Mouse (Mus musculus) forebrain, embryonic 11.5 days (tissue): ENCODE data around the gene Gata5. TPM values are rescaled to one million over a fixed set of nuclear protein-coding genes. Genes with fewer than 3 reads are reported as not detected.

Experiments used
- ATAC-seq: fragments of 200-750 bp; cut with Nextera tagmentation; replicated peaks from 2 replicates; pipeline ENCODE4 v1.8.0; 2017; ENCODE audit warnings: moderate TSS enrichment; ENCODE audit not compliant: low FRiP score
- DNase-seq: peaks from one replicate; pipeline ENCODE4 v3.0.0-alpha.2; 2017; ENCODE audit warnings: low spot score
- H3K27ac ChIP-seq: fragments of 300-500 bp; sonication (generic); 2 replicates; pipeline ENCODE4 v1.5.1; 2014; ENCODE audit warnings: low read depth, low read length
- H3K27me3 ChIP-seq: fragments of 300-500 bp; sonication (generic); 2 replicates; pipeline ENCODE4 v1.6.1; 2014; ENCODE audit warnings: mild to moderate bottlenecking, low read length, mixed read lengths; ENCODE audit not compliant: control insufficient read depth, insufficient read depth
- H3K36me3 ChIP-seq: fragments of 300-500 bp; sonication (generic); 2 replicates; pipeline ENCODE4 v1.6.1; 2014; ENCODE audit warnings: mild to moderate bottlenecking, low read length, moderate library complexity, mixed read lengths; ENCODE audit not compliant: control insufficient read depth, insufficient read depth
- H3K4me1 ChIP-seq: fragments of 300-500 bp; sonication (generic); replicated peaks from 2 replicates; pipeline ENCODE4 v1.6.1; 2014; ENCODE audit warnings: low read length, mixed read lengths; ENCODE audit not compliant: control insufficient read depth, insufficient read depth
- H3K4me2 ChIP-seq: fragments of 300-500 bp; sonication (generic); 2 replicates; pipeline ENCODE4 v1.6.1; 2014; ENCODE audit warnings: low read depth, mild to moderate bottlenecking, low read length, moderate library complexity, mixed read lengths; ENCODE audit not compliant: severe bottlenecking
- H3K4me3 ChIP-seq: fragments of 300-500 bp; sonication (generic); 2 replicates; pipeline ENCODE4 v1.5.1; 2014; ENCODE audit warnings: low read depth, low read length
- H3K9ac ChIP-seq: fragments of 300-500 bp; sonication (generic); 2 replicates; pipeline ENCODE4 v1.6.1; 2014; ENCODE audit warnings: low read length
- H3K9me3 ChIP-seq: fragments of 300-500 bp; sonication (generic); 2 replicates; pipeline ENCODE4 v1.6.1; 2016; ENCODE audit warnings: low read length, mixed read lengths; ENCODE audit not compliant: control insufficient read depth
- WGBS: fragments of 180-500 bp; shearing (Covaris S2); extraction: QIAGEN DNeasy Blood & Tissue Kit; methylation state at CpG from one replicate; pipeline ENCODE4 v1.1.7; 2014; 5-methylcytosine and 5-hydroxymethylcytosine counted together
- polyA plus RNA-seq: library from polyadenylated mRNA; unstranded; fragments of >200 nt; fragmentation: Nextera tagmentation; extraction: Ambion mirVana; gene quantifications from 2 replicates; pipeline ENCODE4 v1.2.1, GENCODE M21; 2014

The Gata5 gene
- polyA plus RNA-seq, 1 experiment from 2014 or later: 0.05 TPM

- no peak for ATAC-seq
- H3K4me1 ChIP-seq: no peaks in the 10 kb centered on the region
- 64% methylated on average over 4 of the region's 4 CpGs for WGBS
- H3K27ac ChIP-seq: no peak overlapping the region
- no peaks in the 10 kb centered on the region for H3K36me3 ChIP-seq
- H3K27me3 ChIP-seq: no peaks in the 10 kb centered on the region
- H3K9ac ChIP-seq: no peak overlapping the region
- no peaks in the 10 kb centered on the region for H3K9me3 ChIP-seq
- H3K4me2 ChIP-seq: no peak overlapping the region
- DNase-seq: no peak
- H3K4me3 ChIP-seq: no peak overlapping the region
Observed at GRCm38 (mm10) chr2:180304554-180304953, 29.9 kb downstream of the Gata5 start.

- no peaks in the 10 kb centered on the region for H3K9me3 ChIP-seq
- no peaks in the 10 kb centered on the region for H3K27me3 ChIP-seq
- no peak overlapping the region for H3K27ac ChIP-seq
- ATAC-seq (no peak), DNase-seq (no peak)
- no peak overlapping the region for H3K4me3 ChIP-seq
- WGBS: 91% methylated on average over 12 of the region's 12 CpGs
- H3K4me1 ChIP-seq: no peaks in the 10 kb centered on the region
- no peak overlapping the region for H3K4me2 ChIP-seq
- no peaks in the 10 kb centered on the region for H3K36me3 ChIP-seq
- no peak overlapping the region for H3K9ac ChIP-seq
Observed at GRCm38 (mm10) chr2:180303468-180303867, 31.0 kb downstream of the Gata5 start.

GRCm38 (mm10) chr2:180302201-180302600, 32.3 kb downstream of the Gata5 start:
- no peak overlapping the region for H3K27ac ChIP-seq
- 72% methylated on average over 4 of the region's 4 CpGs for WGBS
- no peaks in the 10 kb centered on the region for H3K36me3 ChIP-seq
- H3K9ac ChIP-seq: no peak overlapping the region
- no peak overlapping the region for H3K4me3 ChIP-seq
- DNase-seq (no peak), ATAC-seq (no peak)
- H3K4me2 ChIP-seq: no peak overlapping the region
- H3K27me3 ChIP-seq: no peaks in the 10 kb centered on the region
- H3K4me1 ChIP-seq: no peaks in the 10 kb centered on the region
- no peaks in the 10 kb centered on the region for H3K9me3 ChIP-seq

- DNase-seq: no peak
- H3K36me3 ChIP-seq: no peaks in the 10 kb centered on the region
- no peak overlapping the region for H3K9ac ChIP-seq
- 69% methylated on average over 5 of the region's 5 CpGs for WGBS
- no peak overlapping the region for H3K4me3 ChIP-seq
- no peak for ATAC-seq
- no peak overlapping the region for H3K4me2 ChIP-seq
- H3K27me3 ChIP-seq: no peaks in the 10 kb centered on the region
- H3K9me3 ChIP-seq: no peaks in the 10 kb centered on the region
- H3K27ac ChIP-seq: no peak overlapping the region
- no peaks in the 10 kb centered on the region for H3K4me1 ChIP-seq
Observed at GRCm38 (mm10) chr2:180300771-180301170, 33.7 kb downstream of the Gata5 start.

GRCm38 (mm10) chr2:180300252-180300651, 34.2 kb downstream of the Gata5 start:
- no peak for DNase-seq
- no peak for ATAC-seq
- H3K4me2 ChIP-seq: no peak overlapping the region
- H3K9me3 ChIP-seq: no peaks in the 10 kb centered on the region
- H3K4me1 ChIP-seq: no peaks in the 10 kb centered on the region
- no peak overlapping the region for H3K27ac ChIP-seq
- H3K4me3 ChIP-seq: no peak overlapping the region
- no peaks in the 10 kb centered on the region for H3K36me3 ChIP-seq
- no peak overlapping the region for H3K9ac ChIP-seq
- 85% methylated on average over 2 of the region's 2 CpGs for WGBS
- H3K27me3 ChIP-seq: no peaks in the 10 kb centered on the region

- no peak overlapping the region for H3K4me3 ChIP-seq
- no peak for ATAC-seq
- no peaks in the 10 kb centered on the region for H3K9me3 ChIP-seq
- H3K27ac ChIP-seq: no peak overlapping the region
- no peaks in the 10 kb centered on the region for H3K27me3 ChIP-seq
- no peaks in the 10 kb centered on the region for H3K36me3 ChIP-seq
- no peak overlapping the region for H3K9ac ChIP-seq
- no peak for DNase-seq
- H3K4me2 ChIP-seq: no peak overlapping the region
- 78% methylated on average over 8 of the region's 8 CpGs for WGBS
- H3K4me1 ChIP-seq: no peaks in the 10 kb centered on the region
Observed at GRCm38 (mm10) chr2:180292906-180293305, 41.6 kb downstream of the Gata5 start.

GRCm38 (mm10) chr2:180292026-180292425, 42.5 kb downstream of the Gata5 start:
- H3K9ac ChIP-seq: no peak overlapping the region
- no peaks in the 10 kb centered on the region for H3K9me3 ChIP-seq
- H3K4me2 ChIP-seq: no peak overlapping the region
- DNase-seq: no peak
- no peaks in the 10 kb centered on the region for H3K4me1 ChIP-seq
- no peaks in the 10 kb centered on the region for H3K27me3 ChIP-seq
- H3K4me3 ChIP-seq: no peak overlapping the region
- no peak for ATAC-seq
- H3K27ac ChIP-seq: no peak overlapping the region
- WGBS: 85% methylated on average over 4 of the region's 4 CpGs
- H3K36me3 ChIP-seq: no peaks in the 10 kb centered on the region

- 77% methylated on average over 5 of the region's 5 CpGs for WGBS
- H3K4me2 ChIP-seq: no peak overlapping the region
- no peaks in the 10 kb centered on the region for H3K27me3 ChIP-seq
- no peak overlapping the region for H3K9ac ChIP-seq
- no peaks in the 10 kb centered on the region for H3K36me3 ChIP-seq
- H3K4me1 ChIP-seq: no peaks in the 10 kb centered on the region
- H3K9me3 ChIP-seq: no peaks in the 10 kb centered on the region
- no peak for DNase-seq
- H3K27ac ChIP-seq: no peak overlapping the region
- ATAC-seq: no peak
- H3K4me3 ChIP-seq: no peak overlapping the region
Observed at GRCm38 (mm10) chr2:180291566-180291965, 42.9 kb downstream of the Gata5 start.

GRCm38 (mm10) chr2:180290503-180290902, 44.0 kb downstream of the Gata5 start:
- DNase-seq (no peak), ATAC-seq (no peak)
- Histone ChIP-seq H3K36me3 (no peaks in the 10 kb centered on the region), H3K27ac (no peak overlapping the region), H3K9me3 (no peaks in the 10 kb centered on the region), H3K27me3 (no peaks in the 10 kb centered on the region), H3K4me3 (no peak overlapping the region), H3K4me1 (no peaks in the 10 kb centered on the region), H3K4me2 (no peak overlapping the region), H3K9ac (no peak overlapping the region)
- 70% methylated on average over 6 of the region's 6 CpGs for WGBS
